ENCODE assay signal across 9 mouse cellular contexts in the genomic region with DNA sequence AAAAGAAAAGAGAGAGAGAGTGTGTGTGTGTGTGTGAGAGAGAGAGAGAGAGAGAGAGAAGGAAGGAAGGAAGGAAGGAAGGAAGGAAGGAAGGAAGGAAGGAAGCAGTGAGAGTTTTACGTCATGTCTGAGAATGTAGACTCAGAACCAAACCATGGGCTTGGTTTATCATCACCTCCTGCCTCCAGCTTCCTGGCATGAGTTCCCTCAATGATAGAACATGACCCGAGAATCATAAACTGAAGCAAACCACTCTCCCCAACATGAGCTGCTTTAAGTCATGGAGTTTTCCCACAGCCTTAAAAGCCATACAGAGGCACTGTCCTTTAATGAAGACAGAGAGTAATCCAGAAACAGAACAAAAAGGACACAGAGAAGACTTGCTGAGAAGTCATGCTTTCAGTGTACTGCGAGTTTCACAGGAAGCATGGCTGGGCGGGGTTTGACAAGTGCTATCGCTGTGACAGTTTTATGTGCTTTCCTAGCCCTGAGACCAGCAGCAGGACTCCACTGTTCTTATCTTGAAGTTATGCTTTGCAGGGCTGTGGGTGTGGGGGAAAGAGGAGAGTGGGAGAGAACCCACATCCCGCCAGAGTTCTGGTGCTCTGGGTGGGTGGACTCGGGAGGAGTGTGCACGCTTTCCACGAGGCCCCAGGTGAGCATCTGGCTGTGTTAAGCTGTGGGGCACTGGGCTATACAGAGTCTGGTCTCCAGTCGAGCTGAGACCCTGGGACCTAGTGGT. TPM values are rescaled to one million over a fixed set of nuclear protein-coding genes. Genes with fewer than 3 reads are reported as not detected.
DNase-seq lines count a peak whose midpoint lies in the region; ATAC-seq and TF ChIP-seq lines count a peak whose summit lies in the region.
"Had no signal": no experiment of that assay in that cellular context is flagged by ENCODE, and none has a peak within 500 bp of the region (broad histone marks: within the 10 kb centered on the region; RNA-seq: fewer than 3 reads in every experiment).

No protein-coding gene starts in this region.

- TF ChIP-seq CTCF in stomach, postnatal 0 days (IDR thresholded peaks at IDR 0.05; ENCODE audit: low read depth): no peak

- no peaks in the 10 kb centered on the region for H3K27me3 ChIP-seq in lung, embryonic 16.5 days (ENCODE audit: control insufficient read depth, insufficient read depth, low read depth, low read length)
- no peaks in the 10 kb centered on the region for H3K27me3 ChIP-seq in liver, embryonic 13.5 days
- H3K27me3 ChIP-seq in stomach, postnatal 0 days (ENCODE audit: control insufficient read depth, insufficient read depth, low read length): no peaks in the 10 kb centered on the region
- H3K27me3 ChIP-seq: limb, embryonic 15.5 days had no signal

- no peak overlapping the region for H3K4me3 ChIP-seq in lung, embryonic 16.5 days (ENCODE audit: low read length)
- peak overlapping the region; percentile 45 for H3K4me3 ChIP-seq in liver, embryonic 13.5 days (replicated peaks)
- H3K4me3 ChIP-seq in stomach, postnatal 0 days (ENCODE audit: low read depth, low read length): no peak overlapping the region
- H3K4me3 ChIP-seq: limb, embryonic 15.5 days had no signal

- TF ChIP-seq EP300 in stomach, postnatal 0 days (optimal IDR thresholded peaks at IDR 0.05): no peak

- no peaks in the 10 kb centered on the region for H3K36me3 ChIP-seq in lung, embryonic 16.5 days (ENCODE audit: control insufficient read depth, insufficient read depth, low read length)
- no peaks in the 10 kb centered on the region for H3K36me3 ChIP-seq in liver, embryonic 13.5 days
- no peaks in the 10 kb centered on the region for H3K36me3 ChIP-seq in stomach, postnatal 0 days (ENCODE audit: control insufficient read depth, insufficient read depth, low read length)
- H3K36me3 ChIP-seq: limb, embryonic 15.5 days had no signal

- no peak overlapping the region for H3K9ac ChIP-seq in lung, embryonic 16.5 days (ENCODE audit: low read length)
- H3K9ac ChIP-seq in liver, embryonic 13.5 days: peak overlapping the region; percentile 72
- H3K9ac ChIP-seq in stomach, postnatal 0 days (ENCODE audit: low read length): no peak overlapping the region
- H3K9ac ChIP-seq: limb, embryonic 15.5 days had no signal

- 0 out of 2 replicates have a peak, but pooled peaks cover 4% of the 10 kb centered on the region for H3K4me1 ChIP-seq in lung, embryonic 16.5 days (replicated peaks; ENCODE audit: control insufficient read depth, insufficient read depth, low read length)
- peaks cover 43% of the 10 kb centered on the region for H3K4me1 ChIP-seq in liver, embryonic 13.5 days (replicated peaks)
- no peaks in the 10 kb centered on the region for H3K4me1 ChIP-seq in stomach, postnatal 0 days (replicated peaks; ENCODE audit: control insufficient read depth, insufficient read depth)

- DNase-seq in lung, postnatal 36 days: no peak
- peak; percentile 76 for DNase-seq in c-Kit-positive CD71-positive TER-119-negative erythroid progenitor cells, embryonic 14.5 days (ENCODE audit: low read depth)
- DNase-seq in liver, embryonic 13.5 days: peak; percentile 78
- DNase-seq in stomach, postnatal 0 days (ENCODE audit: low spot score): peak; percentile 16
- no peak for DNase-seq in cerebellum, adult 11-12 months
- no peak for DNase-seq in frontal cortex, postnatal 10 days (ENCODE audit: low spot score in 2 of 2)
- no peak for DNase-seq in lung, postnatal 4 days

- WGBS in lung, embryonic 16.5 days: 40% methylated on average over 10 of the region's 10 CpGs
- WGBS in liver, embryonic 13.5 days (ENCODE audit: insufficient replicate concordance): 9% methylated on average over 10 of the region's 10 CpGs
- 52% methylated on average over 10 of the region's 10 CpGs for WGBS in stomach, postnatal 0 days

- no peaks in the 10 kb centered on the region for H3K9me3 ChIP-seq in lung, embryonic 16.5 days (ENCODE audit: control insufficient read depth, low read length)
- H3K9me3 ChIP-seq in liver, embryonic 13.5 days (replicated peaks): no peaks in the 10 kb centered on the region
- H3K9me3 ChIP-seq in stomach, postnatal 0 days (ENCODE audit: control insufficient read depth, low read length): no peaks in the 10 kb centered on the region
- H3K9me3 ChIP-seq: limb, embryonic 15.5 days had no signal

- peak; percentile 71; the same call in 1 of the 2 replicates for ATAC-seq in lung, embryonic 16.5 days (ENCODE audit: low read depth)
- ATAC-seq in liver, embryonic 13.5 days (ENCODE audit: low read depth): peak; percentile 100
- ATAC-seq in stomach, postnatal 0 days (ENCODE audit: low FRiP score, low TSS enrichment): no peak

- H3K4me2 ChIP-seq in lung, embryonic 16.5 days (ENCODE audit: low read depth, low read length): no peak overlapping the region
- H3K4me2 ChIP-seq in liver, embryonic 13.5 days: peak overlapping the region; percentile 72
- no peak overlapping the region for H3K4me2 ChIP-seq in stomach, postnatal 0 days (replicated peaks; ENCODE audit: low read depth)
- H3K4me2 ChIP-seq: limb, embryonic 15.5 days had no signal

- peak overlapping the region; percentile 37 for H3K27ac ChIP-seq in lung, embryonic 16.5 days (ENCODE audit: low read length)
- peak overlapping the region; percentile 99 for H3K27ac ChIP-seq in liver, embryonic 13.5 days
- H3K27ac ChIP-seq in stomach, postnatal 0 days (replicated peaks): no peak overlapping the region
- H3K27ac ChIP-seq: limb, embryonic 15.5 days had no signal

RNA-seq across cellular contexts. Expression of gene Serpinb9, which starts 9.7 kb away (rescaled TPM):
- polyA plus RNA-seq in lung, embryonic 16.5 days (2015; fragmentation: Nextera tagmentation; extraction: Ambion mirVana): 39.7 and 42.2 TPM in 2 replicates
- polyA plus RNA-seq in liver, embryonic 13.5 days (2015; fragmentation: Nextera tagmentation; extraction: Ambion mirVana): 2.1 and 2.2 TPM in 2 replicates
- 5.5 and 6.3 TPM in 2 replicates for polyA plus RNA-seq in stomach, postnatal 0 days (2015; fragmentation: Nextera tagmentation; extraction: Ambion mirVana)

RNA-seq across cellular contexts. Expression of gene Serpinb6b, which starts 28.3 kb away (rescaled TPM):
- polyA plus RNA-seq in lung, embryonic 16.5 days (2015; fragmentation: Nextera tagmentation; extraction: Ambion mirVana): 42.3 and 48.9 TPM in 2 replicates
- polyA plus RNA-seq in liver, embryonic 13.5 days (2015; fragmentation: Nextera tagmentation; extraction: Ambion mirVana): 5.5 and 5.8 TPM in 2 replicates
- 7.7 and 9.5 TPM in 2 replicates for polyA plus RNA-seq in stomach, postnatal 0 days (2015; fragmentation: Nextera tagmentation; extraction: Ambion mirVana)

RNA-seq across cellular contexts. Expression of gene Serpinb9b, which starts 33.9 kb away (rescaled TPM):
- 0.20 and 0.21 TPM in 2 replicates for polyA plus RNA-seq in lung, embryonic 16.5 days (2015; fragmentation: Nextera tagmentation; extraction: Ambion mirVana)
- polyA plus RNA-seq in liver, embryonic 13.5 days (2015; fragmentation: Nextera tagmentation; extraction: Ambion mirVana): 0.10 TPM in 1 of 2 replicates, not detected in the other
- 2.7 and 4.9 TPM in 2 replicates for polyA plus RNA-seq in stomach, postnatal 0 days (2015; fragmentation: Nextera tagmentation; extraction: Ambion mirVana)

Comparison
In these comparisons a context has a peak if more than half of its experiments do, and no peak if none do; other contexts are left out.
1. DNase-seq: peak in c-Kit-positive CD71-positive TER-119-negative erythroid progenitor cells, embryonic 14.5 days (single experiment), liver, embryonic 13.5 days (single experiment) and stomach, postnatal 0 days (single experiment); none in lung, postnatal 36 days (single experiment), cerebellum, adult 11-12 months (single experiment), frontal cortex, postnatal 10 days (0 of 2) and lung, postnatal 4 days (0 of 2).